Mouse (Mus musculus): ENCODE measurements around the gene Efhb. TPM values are rescaled to one million over a fixed set of nuclear protein-coding genes. Genes with fewer than 3 reads are reported as not detected.

Gene Efhb
- not detected for polyA plus RNA-seq (2017; shearing (Covaris generic))

DNA sequence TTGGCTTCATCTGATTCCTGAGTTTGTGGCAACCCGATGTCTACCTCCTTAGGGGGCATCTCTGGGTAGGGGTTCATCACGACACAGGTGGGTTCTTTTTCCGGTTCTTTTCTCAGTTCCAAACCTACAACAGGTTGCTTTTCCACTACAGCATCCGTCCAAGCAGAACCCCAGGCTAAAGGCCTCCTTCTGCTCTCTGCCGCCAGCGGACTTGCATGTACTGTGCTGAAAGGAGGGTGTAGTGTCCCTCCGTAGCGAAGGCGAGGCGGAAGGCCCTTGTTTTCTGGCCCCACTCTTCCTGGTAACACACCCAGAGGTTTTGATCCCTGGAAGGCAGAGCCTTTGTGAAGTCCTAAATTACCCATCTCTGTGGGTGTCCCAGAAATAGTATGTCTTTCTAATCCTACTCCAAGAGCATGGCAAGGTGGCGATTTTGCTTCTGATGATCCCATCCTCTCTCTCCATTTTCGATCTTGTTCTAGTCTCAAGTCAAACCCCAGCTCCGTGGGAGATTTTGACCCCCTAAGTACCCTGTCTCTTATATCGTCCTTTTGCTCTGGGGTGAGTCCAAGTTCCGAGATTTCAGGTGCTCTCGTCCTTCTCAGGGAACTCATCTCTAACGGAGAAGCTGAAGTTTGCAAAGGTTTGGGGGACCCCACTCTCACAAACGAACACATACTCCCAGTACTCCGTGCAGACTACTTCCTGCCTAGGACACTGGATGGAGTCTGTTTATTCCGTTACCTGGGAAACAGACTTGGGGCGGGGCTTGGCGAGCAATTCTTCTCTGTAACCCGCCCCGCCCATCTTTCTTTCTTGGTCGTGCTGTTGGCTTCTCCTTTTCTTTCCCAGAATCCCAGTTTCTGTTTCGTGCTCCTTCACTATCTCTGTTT is at the start of gene Efhb:
Gene Efhb, minus strand, starts transcription at position 719 of the 893 bp plus-strand sequence.

DNA sequence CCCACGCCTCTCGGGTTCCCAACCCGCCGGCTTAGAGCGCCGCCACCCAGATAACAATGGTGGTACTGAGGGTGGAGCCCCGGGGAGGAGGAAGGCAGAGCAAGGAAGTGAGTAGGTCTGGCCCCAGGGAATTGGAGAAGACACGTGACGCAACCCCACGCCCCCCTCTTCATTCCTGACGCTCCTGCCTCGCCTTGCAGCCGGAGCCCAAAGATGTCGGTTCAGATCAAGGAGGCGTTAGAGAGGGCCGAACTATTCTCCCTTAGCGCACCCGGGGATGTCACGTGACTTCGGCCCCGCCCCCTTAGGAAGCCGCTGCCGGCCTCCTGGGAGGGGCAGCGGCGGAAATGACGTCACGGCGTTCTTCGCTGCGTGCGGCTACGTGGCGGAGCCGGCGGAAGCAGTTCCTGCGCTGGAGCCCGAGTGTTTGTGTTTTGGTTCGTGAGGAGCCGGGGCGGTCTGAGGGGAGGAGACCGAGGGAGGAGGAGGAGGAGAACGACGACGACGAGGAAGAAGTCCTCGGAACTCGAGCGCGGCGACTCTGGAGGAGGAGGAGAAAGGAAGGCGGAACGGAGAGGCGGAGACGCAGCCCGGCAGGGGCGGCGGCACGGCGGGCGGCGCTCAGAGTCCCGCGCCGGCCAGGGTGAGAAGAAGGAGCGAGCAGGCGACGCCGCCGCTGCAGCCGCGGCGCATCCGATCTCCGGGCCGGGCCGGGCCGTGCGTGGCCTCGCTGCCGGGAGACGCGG is 15.9 kb upstream of the Efhb start, which contains the start of gene Rab5a:
Gene Rab5a, plus strand, starts transcription at position 377 of the 746 bp plus-strand sequence.

Other genes with a start within 250 kb of the Efhb start
- gene Rab5a, start 15.9 kb upstream of the Efhb start, polyA plus RNA-seq (2017; shearing (Covaris generic)), result 144 TPM
- 0.81 TPM for gene Pp2d1, start 76.1 kb upstream of the Efhb start, polyA plus RNA-seq (2017; shearing (Covaris generic))
- gene Kat2b, start 103.5 kb upstream of the Efhb start, polyA plus RNA-seq (2017; shearing (Covaris generic)), result 31.9 TPM
- gene Sgo1, start 226.0 kb upstream of the Efhb start, polyA plus RNA-seq (2017; shearing (Covaris generic)), result 0.44 TPM

Data from naive thymus-derived CD4-positive, alpha-beta T cell, adult 5 months (primary cell).